Mouse (Mus musculus) kidney, adult 2 months (tissue): ENCODE data around the gene Rapgefl1.

ENCODE experiments used
- CTCF ChIP-seq: fragments of 200-500 bp; conservative IDR thresholded peaks from 2 replicates; pipeline ENCODE4 v1.5.1; 2011; ENCODE audit warnings: low read depth, mild to moderate bottlenecking, control low read depth, low read length, moderate library complexity, mixed read lengths; ENCODE audit not compliant: insufficient read depth, insufficient read length
- POLR2A ChIP-seq: fragments of 200-500 bp; IDR thresholded peaks from one replicate; pipeline ENCODE4 v1.6.1; 2011; ENCODE audit warnings: low read depth, low read length, control low read depth

DNA sequence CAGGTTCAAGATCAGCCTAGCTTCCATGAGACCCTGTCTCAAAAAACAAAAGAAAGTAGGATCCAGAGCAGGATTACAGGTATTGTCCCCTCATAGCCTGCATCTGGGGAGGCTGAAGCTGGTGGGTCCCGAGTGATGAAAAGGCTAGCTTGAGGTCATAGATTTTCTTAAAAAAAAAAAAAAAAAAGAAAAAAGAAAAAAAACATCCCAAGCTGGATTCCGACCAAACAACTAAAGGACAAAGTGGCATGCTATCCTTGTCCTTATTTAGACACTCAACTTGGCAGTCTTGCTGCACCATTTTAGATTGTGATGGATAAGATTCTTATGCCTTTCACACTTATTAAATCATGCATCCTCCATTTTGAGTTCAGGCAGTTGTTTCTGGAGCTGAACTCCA lies 28.2 kb upstream of the Rapgefl1 start:
- TF ChIP-seq CTCF, result no peak
- no peak for TF ChIP-seq POLR2A
